Mouse (Mus musculus): ENCODE results near the gene Kndc1. TPM values are rescaled to one million over a fixed set of nuclear protein-coding genes. Genes with fewer than 3 reads are reported as not detected.

The Kndc1 gene
- not detected for total RNA-seq (2018; cell fraction: chromatin; rRNA removed)
- under 1 TPM in 1 of 26 experiments, not detected in 25; 0.03 TPM for total RNA-seq (2018; cell fraction: cytosol; rRNA removed)
- not detected for total RNA-seq (2018; cell fraction: nucleus; rRNA removed)
- not detected in 3 replicates for polyA plus RNA-seq (2018)

- WGBS (ENCODE audit: missing documents) = 7% methylated on average over 44 of the region's 50 CpGs
- Histone ChIP-seq H3K79me2 (ENCODE audit: inconsistent target) (no peaks in the 10 kb centered on the region), H3K27ac (no peak within 1 kb of the TSS), H3K36me3 (ENCODE audit: inconsistent target) (no peaks in the 10 kb centered on the region), H3K4me3 (ENCODE audit: inconsistent target) (no peak within 1 kb of the TSS)
Observed at GRCm38 (mm10) chr7:139894655-139895557, at the start of gene Kndc1. TSS of gene Kndc1 (plus strand) at chr7:139894696.

- Histone ChIP-seq H3K27ac (no peak overlapping the region), H3K36me3 (ENCODE audit: inconsistent target) (no peaks in the 10 kb centered on the region), H3K4me3 (ENCODE audit: inconsistent target) (no peak overlapping the region), H3K79me2 (ENCODE audit: inconsistent target) (no peaks in the 10 kb centered on the region)
- WGBS (ENCODE audit: missing documents) = 88% methylated on average over 2 of the region's 2 CpGs
Observed at GRCm38 (mm10) chr7:139845101-139845500, 49.4 kb upstream of the Kndc1 start.

- Histone ChIP-seq H3K79me2 (ENCODE audit: inconsistent target) (no peaks in the 10 kb centered on the region), H3K4me3 (ENCODE audit: inconsistent target) (no peak overlapping the region), H3K36me3 (ENCODE audit: inconsistent target) (no peaks in the 10 kb centered on the region), H3K27ac (no peak overlapping the region)
- 52% methylated on average over 6 of the region's 6 CpGs for WGBS (ENCODE audit: missing documents)
Observed at GRCm38 (mm10) chr7:139850152-139850551, 44.3 kb upstream of the Kndc1 start.

- no peak overlapping the region for H3K4me3 ChIP-seq (ENCODE audit: inconsistent target)
- H3K79me2 ChIP-seq (ENCODE audit: inconsistent target) = no peaks in the 10 kb centered on the region
- no peaks in the 10 kb centered on the region for H3K36me3 ChIP-seq (ENCODE audit: inconsistent target)
- no peak overlapping the region for H3K27ac ChIP-seq
- WGBS (ENCODE audit: missing documents) = 78% methylated on average over 5 of the region's 5 CpGs
Observed at GRCm38 (mm10) chr7:139850677-139851076, 43.8 kb upstream of the Kndc1 start.

- 84% methylated on average over 5 of the region's 6 CpGs for WGBS (ENCODE audit: missing documents)
- Histone ChIP-seq H3K4me3 (ENCODE audit: inconsistent target) (no peak overlapping the region), H3K36me3 (ENCODE audit: inconsistent target) (no peaks in the 10 kb centered on the region), H3K27ac (no peak overlapping the region), H3K79me2 (ENCODE audit: inconsistent target) (no peaks in the 10 kb centered on the region)
Observed at GRCm38 (mm10) chr7:139851098-139851497, 43.4 kb upstream of the Kndc1 start.

- Histone ChIP-seq H3K79me2 (ENCODE audit: inconsistent target) (no peaks in the 10 kb centered on the region), H3K4me3 (ENCODE audit: inconsistent target) (no peak overlapping the region), H3K36me3 (ENCODE audit: inconsistent target) (no peaks in the 10 kb centered on the region), H3K27ac (no peak overlapping the region)
- 88% methylated on average over 11 of the region's 11 CpGs for WGBS (ENCODE audit: missing documents)
Observed at GRCm38 (mm10) chr7:139855261-139855660, 39.2 kb upstream of the Kndc1 start.

GRCm38 (mm10) chr7:139861411-139861810 lies 33.1 kb upstream of the Kndc1 start:
- WGBS (ENCODE audit: missing documents) = 33% methylated on average over 3 of the region's 3 CpGs
- Histone ChIP-seq H3K36me3 (ENCODE audit: inconsistent target) (no peaks in the 10 kb centered on the region), H3K4me3 (ENCODE audit: inconsistent target) (no peak overlapping the region), H3K79me2 (ENCODE audit: inconsistent target) (no peaks in the 10 kb centered on the region), H3K27ac (no peak overlapping the region)

GRCm38 (mm10) chr7:139863076-139863475 lies 31.4 kb upstream of the Kndc1 start:
- WGBS (ENCODE audit: missing documents) = 75% methylated on average over 1 of the region's 2 CpGs
- Histone ChIP-seq H3K79me2 (ENCODE audit: inconsistent target) (no peaks in the 10 kb centered on the region), H3K27ac (no peak overlapping the region), H3K36me3 (ENCODE audit: inconsistent target) (no peaks in the 10 kb centered on the region), H3K4me3 (ENCODE audit: inconsistent target) (no peak overlapping the region)

- Histone ChIP-seq H3K79me2 (ENCODE audit: inconsistent target) (no peaks in the 10 kb centered on the region), H3K4me3 (ENCODE audit: inconsistent target) (no peak overlapping the region), H3K27ac (no peak overlapping the region), H3K36me3 (ENCODE audit: inconsistent target) (no peaks in the 10 kb centered on the region)
- WGBS (ENCODE audit: missing documents) = 58% methylated on average over 2 of the region's 2 CpGs
Observed at GRCm38 (mm10) chr7:139864253-139864652, 30.2 kb upstream of the Kndc1 start.

GRCm38 (mm10) chr7:139864871-139865270 lies 29.6 kb upstream of the Kndc1 start:
- H3K4me3 ChIP-seq (ENCODE audit: inconsistent target) = no peak overlapping the region

GRCm38 (mm10) chr7:139871014-139871413 lies 23.5 kb upstream of the Kndc1 start:
- Histone ChIP-seq H3K36me3 (ENCODE audit: inconsistent target) (no peaks in the 10 kb centered on the region), H3K4me3 (ENCODE audit: inconsistent target) (no peak overlapping the region), H3K79me2 (ENCODE audit: inconsistent target) (no peaks in the 10 kb centered on the region), H3K27ac (no peak overlapping the region)
- 90% methylated on average over 5 of the region's 5 CpGs for WGBS (ENCODE audit: missing documents)

More at GRCm38 (mm10) chr7:139864871-139865270, 29.6 kb upstream of the Kndc1 start:
- no peaks in the 10 kb centered on the region for H3K79me2 ChIP-seq (ENCODE audit: inconsistent target)
- no peak overlapping the region for H3K27ac ChIP-seq
- no peaks in the 10 kb centered on the region for H3K36me3 ChIP-seq (ENCODE audit: inconsistent target)
- whole genome bisulfite sequencing (ENCODE audit: missing documents) = 100% methylated on average over 1 of the region's 1 CpGs

GRCm38 (mm10) chr7:139877167-139877792 lies 17.2 kb upstream of the Kndc1 start:
- Histone ChIP-seq H3K27ac (no peak overlapping the region), H3K4me3 (ENCODE audit: inconsistent target) (no peak overlapping the region), H3K79me2 (ENCODE audit: inconsistent target) (no peaks in the 10 kb centered on the region), H3K36me3 (ENCODE audit: inconsistent target) (no peaks in the 10 kb centered on the region)
- WGBS (ENCODE audit: missing documents) = 72% methylated on average over 9 of the region's 10 CpGs

GRCm38 (mm10) chr7:139878122-139878521 lies 16.4 kb upstream of the Kndc1 start:
- H3K36me3 ChIP-seq (ENCODE audit: inconsistent target) = no peaks in the 10 kb centered on the region
- no peaks in the 10 kb centered on the region for H3K79me2 ChIP-seq (ENCODE audit: inconsistent target)
- H3K4me3 ChIP-seq (ENCODE audit: inconsistent target) = no peak overlapping the region
- WGBS (ENCODE audit: missing documents) = 70% methylated on average over 5 of the region's 5 CpGs
- H3K27ac ChIP-seq = no peak overlapping the region

- Histone ChIP-seq H3K27ac (no peak overlapping the region), H3K36me3 (ENCODE audit: inconsistent target) (no peaks in the 10 kb centered on the region), H3K4me3 (ENCODE audit: inconsistent target) (no peak overlapping the region), H3K79me2 (ENCODE audit: inconsistent target) (no peaks in the 10 kb centered on the region)
- 81% methylated on average over 6 of the region's 6 CpGs for WGBS (ENCODE audit: missing documents)
Observed at GRCm38 (mm10) chr7:139878621-139879020, 15.9 kb upstream of the Kndc1 start.

GRCm38 (mm10) chr7:139883545-139883944 lies 11.0 kb upstream of the Kndc1 start:
- H3K27ac ChIP-seq = no peak overlapping the region
- H3K79me2 ChIP-seq (ENCODE audit: inconsistent target) = no peaks in the 10 kb centered on the region
- 93% methylated on average over 4 of the region's 4 CpGs for WGBS (ENCODE audit: missing documents)
- no peaks in the 10 kb centered on the region for H3K36me3 ChIP-seq (ENCODE audit: inconsistent target)
- no peak overlapping the region for H3K4me3 ChIP-seq (ENCODE audit: inconsistent target)
